Mouse (Mus musculus) limb, embryonic 10.5 days (tissue): Measurements from ENCODE around the gene Uggt1. TPM values are rescaled to one million over a fixed set of nuclear protein-coding genes. Genes with fewer than 3 reads are reported as not detected.

Experiments used
- DNase-seq: peaks from one replicate; pipeline ENCODE4 v3.0.0-alpha.2; 2017; ENCODE audit warnings: low spot score
- H3K27ac ChIP-seq: fragments of 300-500 bp; sonication (generic); 2 replicates; pipeline ENCODE4 v1.5.1; 2016; ENCODE audit warnings: mild to moderate bottlenecking
- H3K27me3 ChIP-seq: fragments of 300-500 bp; sonication (generic); 2 replicates; pipeline ENCODE4 v1.6.1; 2016; ENCODE audit warnings: low read depth, mild to moderate bottlenecking; ENCODE audit not compliant: poor library complexity, severe bottlenecking
- H3K36me3 ChIP-seq: fragments of 300-500 bp; sonication (generic); 2 replicates; pipeline ENCODE4 v1.6.1; 2016; ENCODE audit warnings: mild to moderate bottlenecking, moderate library complexity
- H3K4me1 ChIP-seq: fragments of 300-500 bp; sonication (generic); 2 replicates; pipeline ENCODE4 v1.6.1; 2016
- H3K4me3 ChIP-seq: fragments of 300-500 bp; sonication (generic); 2 replicates; pipeline ENCODE4 v1.5.1; 2016; ENCODE audit warnings: mild to moderate bottlenecking, moderate library complexity
- H3K9me3 ChIP-seq: fragments of 300-500 bp; sonication (generic); replicated peaks from 2 replicates; pipeline ENCODE4 v1.6.1; 2016; ENCODE audit warnings: mild to moderate bottlenecking
- WGBS: fragments of 180-500 bp; shearing (Covaris S2); methylation state at CpG from one replicate; pipeline ENCODE4 v1.1.7; 2016; 5-methylcytosine and 5-hydroxymethylcytosine counted together
- polyA plus RNA-seq: library from polyadenylated mRNA; unstranded; fragments of >200 nt; fragmentation: Nextera tagmentation; extraction: Ambion mirVana; gene quantifications from 2 replicates; pipeline ENCODE4 v1.2.1, GENCODE M21; 2016

Uggt1 gene
- polyA plus RNA-seq, 1 experiment from 2014 or later, result 54.1 TPM

DNA sequence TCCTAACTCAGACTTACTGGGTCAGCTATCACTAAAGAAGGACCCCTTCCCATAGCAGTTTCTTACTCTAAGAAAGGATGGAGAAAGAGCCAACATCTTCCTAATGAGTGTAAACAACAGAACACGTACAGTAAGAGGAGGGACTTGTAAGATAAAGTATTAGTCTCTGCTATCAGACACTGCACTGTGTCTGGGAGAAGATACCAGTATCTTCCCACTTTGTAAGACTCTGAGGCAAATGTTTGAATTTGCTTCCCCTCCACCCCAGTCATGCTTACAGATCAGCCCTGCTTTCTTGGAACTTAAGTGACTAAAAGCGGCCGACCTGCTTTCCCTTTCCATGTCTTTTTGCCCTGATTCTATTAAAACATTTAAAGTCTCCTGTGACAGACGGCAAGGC lies 30.2 kb downstream of the Uggt1 start:
- Histone ChIP-seq H3K4me1 (no peaks in the 10 kb centered on the region), H3K4me3 (no peak overlapping the region), H3K36me3 (peaks cover 80% of the 10 kb centered on the region), H3K27ac (no peak overlapping the region), H3K27me3 (no peaks in the 10 kb centered on the region), H3K9me3 (no peaks in the 10 kb centered on the region)
- DNase-seq, result no peak
- 92% methylated on average over 4 of the region's 4 CpGs for WGBS

DNA sequence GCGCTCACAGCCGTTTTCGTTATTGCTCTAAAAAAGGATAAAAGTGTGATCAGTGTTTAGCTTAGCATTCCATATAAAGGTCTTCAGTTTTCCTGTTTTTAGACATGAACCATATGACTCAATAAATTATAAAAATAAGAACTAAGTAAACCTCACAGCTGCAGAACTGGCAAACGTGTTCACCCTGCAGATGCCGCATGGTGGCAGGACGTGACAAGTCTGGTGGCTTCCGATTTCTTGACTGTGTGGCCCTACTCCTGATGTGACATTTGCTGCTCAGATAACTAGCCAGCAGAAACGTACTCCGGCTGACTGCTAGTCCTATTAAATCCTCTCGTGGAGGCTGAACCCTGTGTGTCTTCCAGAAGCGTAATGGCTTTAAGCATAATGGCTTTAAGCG lies 42.8 kb downstream of the Uggt1 start:
- Histone ChIP-seq H3K4me3 (no peak overlapping the region), H3K27me3 (no peaks in the 10 kb centered on the region), H3K9me3 (no peaks in the 10 kb centered on the region), H3K36me3 (peaks cover 68% of the 10 kb centered on the region), H3K27ac (no peak overlapping the region), H3K4me1 (no peaks in the 10 kb centered on the region)
- no peak for DNase-seq
- WGBS, result 95% methylated on average over 12 of the region's 12 CpGs

DNA sequence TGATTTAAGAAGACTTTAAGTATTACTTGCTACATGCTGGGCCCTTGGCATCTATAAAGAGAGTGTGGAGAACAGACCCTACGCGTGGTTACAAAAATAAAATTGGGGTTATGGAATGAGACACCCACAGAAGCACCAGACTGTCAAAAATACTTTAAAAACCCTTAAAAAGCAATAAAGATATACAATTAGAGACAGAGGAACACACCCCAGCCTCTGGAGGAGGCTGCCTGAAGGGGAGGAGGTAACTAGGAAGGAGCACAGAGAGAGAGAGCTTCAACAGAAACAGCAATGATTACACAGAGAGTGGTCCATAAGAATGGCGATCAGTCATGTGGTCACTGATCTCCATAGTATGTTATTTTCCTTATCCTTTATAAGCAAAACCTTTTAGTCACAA lies 50.0 kb downstream of the Uggt1 start:
- no peak overlapping the region for H3K27ac ChIP-seq
- H3K36me3 ChIP-seq, result peaks cover 99% of the 10 kb centered on the region
- WGBS, result 98% methylated on average over 3 of the region's 3 CpGs
- no peak overlapping the region for H3K4me3 ChIP-seq
- no peaks in the 10 kb centered on the region for H3K27me3 ChIP-seq
- H3K9me3 ChIP-seq, result no peaks in the 10 kb centered on the region
- H3K4me1 ChIP-seq, result no peaks in the 10 kb centered on the region
- no peak for DNase-seq

DNA sequence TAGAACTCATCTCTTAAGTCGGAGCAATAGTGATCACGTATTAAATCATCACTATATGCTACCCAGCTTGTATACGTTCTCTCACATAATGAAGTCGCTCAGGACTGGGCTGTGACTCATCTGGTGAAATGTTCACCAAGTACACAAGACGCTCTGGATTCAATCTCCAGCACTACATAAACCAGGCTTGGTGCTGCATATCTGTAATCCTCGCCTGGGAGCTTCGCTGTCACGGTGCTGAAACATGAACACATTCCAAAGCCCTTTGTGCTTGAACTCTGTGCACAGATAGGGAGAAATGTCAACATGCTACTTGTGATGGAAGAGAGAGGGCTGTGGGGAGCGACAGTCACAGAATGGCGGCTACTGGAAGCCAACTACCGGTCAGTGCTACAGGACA lies 52.6 kb downstream of the Uggt1 start:
- DNase-seq, result no peak
- no peaks in the 10 kb centered on the region for H3K9me3 ChIP-seq
- H3K36me3 ChIP-seq, result peaks cover 99% of the 10 kb centered on the region
- H3K27ac ChIP-seq, result no peak overlapping the region
- 94% methylated on average over 11 of the region's 11 CpGs for WGBS
- H3K4me3 ChIP-seq, result no peak overlapping the region
- H3K27me3 ChIP-seq, result no peaks in the 10 kb centered on the region
- no peaks in the 10 kb centered on the region for H3K4me1 ChIP-seq

DNA sequence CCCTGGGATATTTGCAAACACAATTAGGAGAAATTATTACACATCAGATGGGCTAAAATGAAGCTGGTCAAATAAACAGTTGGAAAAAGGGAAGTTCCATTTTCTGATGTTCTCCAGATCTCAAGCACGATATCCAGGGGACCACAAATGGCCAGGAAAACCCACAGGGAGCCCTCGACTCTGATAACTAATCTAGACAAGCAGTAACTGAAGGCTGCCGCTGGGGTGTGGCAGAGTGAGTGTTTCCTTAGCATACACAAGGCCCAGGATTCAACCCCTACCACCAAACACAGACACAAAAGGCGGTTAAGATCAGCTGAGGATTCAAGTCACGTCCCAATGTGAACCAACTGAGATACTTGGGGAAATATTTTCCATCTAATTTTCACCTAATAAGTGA lies 64.5 kb downstream of the Uggt1 start:
- Histone ChIP-seq H3K4me1 (no peaks in the 10 kb centered on the region), H3K4me3 (no peak overlapping the region), H3K27me3 (no peaks in the 10 kb centered on the region), H3K36me3 (peaks cover 96% of the 10 kb centered on the region), H3K27ac (no peak overlapping the region), H3K9me3 (no peaks in the 10 kb centered on the region)
- WGBS, result 92% methylated on average over 5 of the region's 5 CpGs
- no peak for DNase-seq

DNA sequence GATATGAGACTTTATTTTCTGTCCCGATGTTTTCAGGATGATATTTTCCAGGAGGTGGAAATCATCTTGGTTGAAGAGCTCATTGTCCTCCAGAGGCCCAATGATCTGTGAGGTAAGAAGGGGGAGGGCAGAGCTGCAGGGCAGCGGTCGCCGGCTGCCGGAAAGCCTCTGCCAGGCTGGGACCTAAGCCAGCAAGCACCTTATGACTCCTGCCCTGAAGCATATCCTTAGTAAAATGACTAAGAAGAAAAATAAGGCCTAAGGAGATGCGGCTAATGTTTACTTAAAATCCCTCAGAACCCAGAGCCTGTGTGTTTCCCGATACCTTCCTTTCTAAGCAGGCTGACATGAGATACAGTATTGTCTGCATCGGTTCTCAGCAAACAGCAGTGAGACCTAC lies 71.1 kb downstream of the Uggt1 start:
- 97% methylated on average over 8 of the region's 8 CpGs for WGBS
- Histone ChIP-seq H3K27me3 (no peaks in the 10 kb centered on the region), H3K4me1 (no peaks in the 10 kb centered on the region), H3K4me3 (no peak overlapping the region), H3K27ac (no peak overlapping the region), H3K9me3 (no peaks in the 10 kb centered on the region), H3K36me3 (peaks cover 97% of the 10 kb centered on the region)
- DNase-seq, result no peak

DNA sequence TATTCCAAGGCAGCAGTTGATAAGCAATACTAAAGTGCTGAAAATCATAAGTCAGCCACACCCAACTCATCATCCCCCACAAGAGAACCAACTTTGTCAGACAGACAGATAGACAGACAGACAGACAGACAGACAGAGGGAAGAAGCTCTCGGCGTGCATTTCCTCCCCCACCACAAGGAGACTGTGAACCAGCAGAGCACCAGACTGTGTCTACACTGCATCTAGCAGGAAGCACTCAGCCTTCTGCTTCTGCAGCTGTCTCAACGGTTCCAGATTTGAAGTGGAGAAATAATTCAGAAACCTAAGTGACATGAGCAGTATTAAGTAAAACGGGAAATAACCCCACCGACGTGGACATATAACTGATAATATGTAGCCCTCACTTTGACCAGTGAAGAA lies 71.6 kb downstream of the Uggt1 start:
- Histone ChIP-seq H3K4me3 (no peak overlapping the region), H3K36me3 (peaks cover 97% of the 10 kb centered on the region), H3K9me3 (no peaks in the 10 kb centered on the region), H3K4me1 (no peaks in the 10 kb centered on the region), H3K27me3 (no peaks in the 10 kb centered on the region), H3K27ac (no peak overlapping the region)
- WGBS, result 97% methylated on average over 6 of the region's 6 CpGs
- DNase-seq, result no peak

DNA sequence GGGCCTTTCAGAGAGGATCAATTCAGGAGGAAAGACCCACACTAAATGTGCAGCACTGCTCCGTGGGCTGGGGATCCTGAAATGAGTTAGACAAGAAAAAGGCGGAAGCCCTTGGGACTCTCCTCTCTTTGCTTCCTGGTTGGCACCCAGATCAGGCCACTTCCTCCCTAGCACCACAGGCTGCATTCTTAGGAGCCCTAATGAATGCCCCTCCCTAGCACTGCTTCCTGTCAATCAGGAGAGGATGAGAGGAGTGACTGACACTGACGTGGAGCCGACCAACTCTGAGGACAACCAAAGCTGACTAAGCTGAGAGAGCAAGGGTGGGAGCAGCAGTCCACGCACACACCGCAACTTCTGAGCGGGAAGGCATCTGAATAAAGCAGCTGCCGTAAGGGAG lies 81.8 kb downstream of the Uggt1 start:
- DNase-seq, result no peak
- Histone ChIP-seq H3K4me3 (no peak overlapping the region), H3K27me3 (no peaks in the 10 kb centered on the region), H3K9me3 (no peaks in the 10 kb centered on the region), H3K36me3 (peaks cover 89% of the 10 kb centered on the region), H3K27ac (no peak overlapping the region), H3K4me1 (no peaks in the 10 kb centered on the region)
- 92% methylated on average over 8 of the region's 8 CpGs for WGBS

DNA sequence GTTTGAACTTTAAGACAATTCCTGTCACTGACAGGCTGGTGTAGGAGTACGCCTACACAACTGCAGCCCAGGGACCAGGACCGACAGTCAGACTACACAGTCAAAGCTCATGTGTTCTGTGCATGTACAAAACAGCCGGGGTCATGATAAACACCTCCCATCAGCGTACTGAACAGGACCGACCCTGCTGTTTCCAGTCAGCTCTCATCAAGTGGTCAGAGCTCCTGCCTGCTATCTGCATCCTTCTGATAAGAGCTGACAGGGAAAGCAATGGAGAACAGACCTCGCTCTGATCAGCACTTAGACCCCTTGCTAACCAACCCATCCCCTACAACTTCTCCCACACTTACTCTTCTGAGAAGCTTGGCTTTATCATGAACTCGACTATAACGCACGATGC lies 83.3 kb downstream of the Uggt1 start:
- no peak overlapping the region for H3K27ac ChIP-seq
- 90% methylated on average over 9 of the region's 9 CpGs for WGBS
- H3K27me3 ChIP-seq, result no peaks in the 10 kb centered on the region
- no peaks in the 10 kb centered on the region for H3K9me3 ChIP-seq
- DNase-seq, result no peak
- H3K4me3 ChIP-seq, result no peak overlapping the region
- no peaks in the 10 kb centered on the region for H3K4me1 ChIP-seq
- H3K36me3 ChIP-seq, result peaks cover 97% of the 10 kb centered on the region

DNA sequence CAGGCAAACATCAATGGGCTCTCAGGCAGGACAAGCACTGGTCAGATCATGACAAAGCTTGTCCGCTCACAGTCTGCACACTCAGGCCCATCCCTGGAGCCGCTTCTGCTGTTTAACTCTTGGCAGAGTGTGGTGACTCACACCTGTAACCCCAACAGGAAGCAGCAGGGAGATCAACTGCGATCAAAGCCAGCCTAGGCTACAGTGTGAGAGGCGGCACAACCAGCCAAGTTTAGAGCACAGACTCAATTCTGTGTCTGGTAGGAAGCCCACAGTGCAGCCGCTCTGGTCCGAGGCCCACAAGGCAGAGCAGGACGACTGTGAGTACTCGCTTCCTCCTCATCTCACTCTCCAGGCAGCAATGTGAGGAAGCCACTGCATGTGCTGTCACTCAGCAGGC lies 84.3 kb downstream of the Uggt1 start:
- Histone ChIP-seq H3K4me3 (no peak overlapping the region), H3K9me3 (no peaks in the 10 kb centered on the region), H3K27ac (no peak overlapping the region), H3K4me1 (no peaks in the 10 kb centered on the region), H3K27me3 (no peaks in the 10 kb centered on the region), H3K36me3 (peaks cover 98% of the 10 kb centered on the region)
- DNase-seq, result no peak
- WGBS, result 88% methylated on average over 8 of the region's 8 CpGs

DNA sequence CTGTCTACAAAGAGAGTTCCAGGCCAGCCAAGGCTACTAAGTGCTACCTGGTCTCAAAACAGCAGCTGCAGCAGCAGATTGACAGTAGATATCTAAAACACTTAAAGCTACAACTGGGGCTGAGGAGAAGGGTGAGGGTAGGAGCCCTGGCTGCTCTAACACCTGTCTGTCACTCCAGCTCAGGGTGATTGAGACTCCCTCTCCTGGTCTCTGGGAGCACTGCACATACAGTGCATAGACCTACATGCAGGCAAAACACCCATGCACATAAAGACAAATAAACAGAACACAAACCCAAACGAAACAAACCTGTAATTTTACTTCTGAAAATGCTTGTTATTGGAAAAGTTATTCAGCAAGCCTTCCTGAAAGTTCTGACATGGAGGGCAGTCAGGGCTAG lies 95.1 kb downstream of the Uggt1 start:
- no peak for DNase-seq
- Histone ChIP-seq H3K27ac (no peak overlapping the region), H3K27me3 (no peaks in the 10 kb centered on the region), H3K9me3 (no peaks in the 10 kb centered on the region), H3K36me3 (peaks cover 99% of the 10 kb centered on the region), H3K4me3 (no peak overlapping the region), H3K4me1 (no peaks in the 10 kb centered on the region)
- WGBS, result 84% methylated on average over 1 of the region's 1 CpGs

DNA sequence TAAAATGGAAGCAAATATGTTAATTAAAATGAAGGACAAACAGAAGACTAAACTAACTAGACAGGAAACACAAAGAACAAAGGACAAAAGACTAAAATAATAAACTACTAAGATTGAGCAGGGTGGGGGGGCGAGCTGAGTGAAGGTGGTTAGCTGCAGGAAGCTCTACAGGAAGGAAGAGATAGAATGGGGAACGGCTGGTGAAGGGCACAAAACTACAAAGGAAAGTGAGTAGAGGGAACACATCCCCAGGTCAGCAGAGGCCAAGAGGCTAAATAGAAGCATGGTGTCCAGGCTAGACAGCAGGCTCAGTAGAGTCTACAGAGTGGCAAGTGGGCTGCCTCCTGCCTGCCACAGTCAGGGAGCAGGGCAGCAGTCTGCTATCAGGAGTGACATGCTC lies 95.7 kb downstream of the Uggt1 start:
- Histone ChIP-seq H3K4me3 (no peak overlapping the region), H3K27me3 (no peaks in the 10 kb centered on the region), H3K36me3 (peaks cover 99% of the 10 kb centered on the region), H3K4me1 (no peaks in the 10 kb centered on the region), H3K9me3 (no peaks in the 10 kb centered on the region), H3K27ac (no peak overlapping the region)
- no peak for DNase-seq
- 76% methylated on average over 2 of the region's 2 CpGs for WGBS

DNA sequence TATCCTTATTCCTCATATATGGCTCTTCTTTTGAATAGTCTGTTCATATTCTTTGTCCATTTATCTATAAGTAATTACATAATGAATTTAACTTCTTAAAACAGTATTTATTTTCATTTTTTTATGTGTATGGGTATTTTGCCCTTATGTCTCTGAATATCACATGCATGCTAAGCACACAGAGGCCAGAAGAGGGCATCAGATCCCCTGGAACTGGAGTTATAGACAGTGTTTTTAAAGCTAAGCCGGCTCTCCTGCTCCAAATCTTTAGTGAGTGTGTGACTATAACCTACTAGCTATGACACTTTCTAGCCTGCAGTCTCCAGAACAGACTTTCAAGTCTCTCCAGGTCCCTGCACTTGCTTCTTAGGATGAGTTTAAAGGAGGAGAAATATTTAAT lies 99.5 kb downstream of the Uggt1 start:
- DNase-seq, result no peak
- Histone ChIP-seq H3K4me1 (no peaks in the 10 kb centered on the region), H3K9me3 (no peaks in the 10 kb centered on the region), H3K36me3 (peaks cover 91% of the 10 kb centered on the region), H3K4me3 (no peak overlapping the region), H3K27ac (no peak overlapping the region), H3K27me3 (no peaks in the 10 kb centered on the region)
- WGBS, result 62% methylated on average over 1 of the region's 1 CpGs

DNA sequence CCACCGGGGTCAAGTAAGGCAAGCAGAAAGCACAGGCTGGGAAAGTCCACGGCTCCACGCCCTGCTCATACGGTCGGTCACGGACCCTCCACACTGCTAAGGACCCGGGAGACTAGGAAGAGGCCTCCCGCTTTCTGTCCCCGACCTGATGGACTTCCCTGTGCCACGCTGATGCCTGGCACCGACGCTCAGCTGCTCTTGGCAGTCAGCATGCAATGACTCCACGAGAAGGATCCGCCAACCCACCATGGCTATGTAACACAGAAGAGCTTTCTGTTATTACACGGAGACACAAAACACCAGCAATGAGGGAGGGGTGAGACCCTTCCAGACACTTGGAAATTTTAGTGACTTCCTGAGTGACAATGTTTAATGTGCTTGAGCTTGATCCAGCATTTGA lies 104.2 kb downstream of the Uggt1 start:
- no peaks in the 10 kb centered on the region for H3K9me3 ChIP-seq
- WGBS, result 95% methylated on average over 15 of the region's 15 CpGs
- H3K27ac ChIP-seq, result no peak overlapping the region
- H3K4me3 ChIP-seq, result no peak overlapping the region
- H3K4me1 ChIP-seq, result 0 out of 2 replicates have a peak, but pooled peaks cover 4% of the 10 kb centered on the region
- H3K27me3 ChIP-seq, result no peaks in the 10 kb centered on the region
- no peak for DNase-seq
- H3K36me3 ChIP-seq, result peaks cover 44% of the 10 kb centered on the region
